In genomic region chr5:132201077-132201645, GRCm38 (mm10) we compare ENCODE assay signal across 12 mouse cellular contexts.
DNase-seq lines count a peak whose midpoint lies in the region; ATAC-seq and TF ChIP-seq lines count a peak whose summit lies in the region.
"Had no signal": no experiment of that assay in that cellular context is flagged by ENCODE, and none has a peak within 500 bp of the region (broad histone marks: within the 10 kb centered on the region; RNA-seq: fewer than 3 reads in every experiment).

No protein-coding gene starts in this region.

- no peak overlapping the region for H3K4me2 ChIP-seq in stomach, embryonic 15.5 days
- H3K4me2 ChIP-seq: heart, embryonic 15.5 days had no signal

- no peaks in the 10 kb centered on the region for H3K4me1 ChIP-seq in kidney, adult 2 months (ENCODE audit: control insufficient read depth, insufficient read depth, low read length)
- peaks cover 14% of the 10 kb centered on the region for H3K4me1 ChIP-seq in stomach, embryonic 15.5 days

- H3K9me3 ChIP-seq in stomach, embryonic 15.5 days = no peaks in the 10 kb centered on the region
- H3K9me3 ChIP-seq: heart, embryonic 15.5 days had no signal

- H3K27me3 ChIP-seq in kidney, adult 2 months (replicated peaks; ENCODE audit: control insufficient read depth, insufficient read depth, low read length) = no peaks in the 10 kb centered on the region
- no peaks in the 10 kb centered on the region for H3K27me3 ChIP-seq in stomach, embryonic 15.5 days (replicated peaks)
- H3K27me3 ChIP-seq: CH12.LX; heart, embryonic 15.5 days had no signal

- TF ChIP-seq POLR2A in kidney, adult 2 months (IDR thresholded peaks at IDR 0.05; ENCODE audit: low read depth, low read length) = no peak

- H3K36me3 ChIP-seq in kidney, adult 2 months (ENCODE audit: control insufficient read depth, insufficient read depth, low read length) = no peaks in the 10 kb centered on the region
- no peaks in the 10 kb centered on the region for H3K36me3 ChIP-seq in stomach, embryonic 15.5 days
- H3K36me3 ChIP-seq: heart, embryonic 15.5 days had no signal

- DNase-seq in gastrocnemius, adult 18-20 months (ENCODE audit: low spot score) = peak; percentile 5
- DNase-seq in gastrocnemius, adult 8-10 months (ENCODE audit: low spot score in 2 of 2) = no peak
- DNase-seq in right cerebral cortex, postnatal 4 days = peak; percentile 14
- no peak for DNase-seq in right cerebral cortex, postnatal 25 days
- DNase-seq in kidney, adult 2 months = peak; percentile 57
- DNase-seq in thymus, postnatal 4 days = no peak
- DNase-seq: spleen, adult 18-20 months had no signal

- H3K27ac ChIP-seq in kidney, adult 2 months (ENCODE audit: insufficient read depth, low read depth, low read length) = no peak overlapping the region
- H3K27ac ChIP-seq in stomach, embryonic 15.5 days = peak overlapping the region; percentile 35
- H3K27ac ChIP-seq: heart, embryonic 15.5 days had no signal

- 41% methylated on average over 4 of the region's 4 CpGs for WGBS in kidney, adult 2 months
- 19% methylated on average over 4 of the region's 4 CpGs for WGBS in stomach, embryonic 15.5 days

- ATAC-seq in stomach, embryonic 15.5 days (ENCODE audit: insufficient read depth, low FRiP score, low read depth) = no peak
- no peak for ATAC-seq in megakaryocyte, adult 5-6 weeks (ENCODE audit: poor library complexity, severe bottlenecking)
- ATAC-seq: midbrain, embryonic 16.5 days had no signal

- no peak overlapping the region for H3K4me3 ChIP-seq in kidney, adult 2 months (ENCODE audit: insufficient read depth, low read depth, low read length)
- H3K4me3 ChIP-seq in stomach, embryonic 15.5 days (replicated peaks) = no peak overlapping the region
- H3K4me3 ChIP-seq: heart, embryonic 15.5 days had no signal

- no peak overlapping the region for H3K9ac ChIP-seq in stomach, embryonic 15.5 days
- H3K9ac ChIP-seq: heart, embryonic 15.5 days had no signal

- TF ChIP-seq CTCF in kidney, adult 2 months (conservative IDR thresholded peaks at IDR 0.05; ENCODE audit: insufficient read depth, insufficient read length, low read depth, low read length) = no peak

Comparison
In these comparisons a context has a peak if more than half of its experiments do, and no peak if none do; other contexts are left out.
1. DNase-seq: peak in gastrocnemius, adult 18-20 months (single experiment), right cerebral cortex, postnatal 4 days (single experiment) and kidney, adult 2 months (single experiment); none in gastrocnemius, adult 8-10 months (0 of 2), right cerebral cortex, postnatal 25 days (single experiment) and thymus, postnatal 4 days (single experiment).